Comparison of ENCODE assay signal across 15 mouse cellular contexts in genomic region chr1:182986243-182986642, GRCm38 (mm10). TPM values are rescaled to one million over a fixed set of nuclear protein-coding genes. Genes with fewer than 3 reads are reported as not detected.
DNase-seq lines count a peak whose midpoint lies in the region; ATAC-seq and TF ChIP-seq lines count a peak whose summit lies in the region.
"Had no signal": no experiment of that assay in that cellular context is flagged by ENCODE, and none has a peak within 500 bp of the region (broad histone marks: within the 10 kb centered on the region; RNA-seq: fewer than 3 reads in every experiment).

No protein-coding gene starts in this region.

- H3K9ac ChIP-seq in heart, adult 2 months (ENCODE audit: low read depth, low read length) = no peak overlapping the region
- no peak overlapping the region for H3K9ac ChIP-seq in heart, embryonic 11.5 days (ENCODE audit: low read depth, low read length)
- no peak overlapping the region for H3K9ac ChIP-seq in lung, embryonic 16.5 days (ENCODE audit: low read length)
- H3K9ac ChIP-seq in intestine, embryonic 15.5 days = no peak overlapping the region
- H3K9ac ChIP-seq in stomach, postnatal 0 days (ENCODE audit: low read length) = no peak overlapping the region
- H3K9ac ChIP-seq: hindbrain, embryonic 12.5 days; midbrain, embryonic 12.5 days had no signal

- H3K4me1 ChIP-seq in heart, adult 2 months (ENCODE audit: control insufficient read depth, insufficient read depth, low read length) = peaks cover 6% of the 10 kb centered on the region; the same call in 1 of the 2 replicates
- peaks cover 15% of the 10 kb centered on the region for H3K4me1 ChIP-seq in heart, embryonic 11.5 days (ENCODE audit: control insufficient read depth, insufficient read depth, low read length)
- peaks cover 18% of the 10 kb centered on the region for H3K4me1 ChIP-seq in lung, embryonic 16.5 days (replicated peaks; ENCODE audit: control insufficient read depth, insufficient read depth, low read length)
- peaks cover 13% of the 10 kb centered on the region for H3K4me1 ChIP-seq in intestine, embryonic 15.5 days (replicated peaks)
- 0 out of 2 replicates have a peak, but pooled peaks cover 2% of the 10 kb centered on the region for H3K4me1 ChIP-seq in stomach, postnatal 0 days (replicated peaks; ENCODE audit: control insufficient read depth, insufficient read depth)

- no peak for TF ChIP-seq POLR2A in heart, adult 2 months (IDR thresholded peaks at IDR 0.05; ENCODE audit: insufficient read depth, low read depth, low read length)

- no peaks in the 10 kb centered on the region for H3K79me2 ChIP-seq in heart, adult 2 months (replicated peaks; ENCODE audit: control insufficient read depth, insufficient read depth, low read length)

- H3K27ac ChIP-seq in heart, adult 2 months = peak overlapping the region; percentile 41
- no peak overlapping the region for H3K27ac ChIP-seq in heart, embryonic 11.5 days (ENCODE audit: low read depth, low read length)
- H3K27ac ChIP-seq in lung, embryonic 16.5 days (ENCODE audit: low read length) = peak overlapping the region; percentile 15; the same call in 1 of the 2 replicates
- H3K27ac ChIP-seq in intestine, embryonic 15.5 days = peak overlapping the region; percentile 23
- peak overlapping the region; percentile 59 for H3K27ac ChIP-seq in stomach, postnatal 0 days (replicated peaks)
- H3K27ac ChIP-seq: hindbrain, embryonic 12.5 days; midbrain, embryonic 12.5 days had no signal

- no peaks in the 10 kb centered on the region for H3K27me3 ChIP-seq in heart, adult 2 months (ENCODE audit: control insufficient read depth, insufficient read depth, low read length)
- H3K27me3 ChIP-seq in heart, embryonic 11.5 days (ENCODE audit: control insufficient read depth, insufficient read depth, low read length) = no peaks in the 10 kb centered on the region
- peaks cover 4% of the 10 kb centered on the region; the same call in 1 of the 2 replicates for H3K27me3 ChIP-seq in lung, embryonic 16.5 days (ENCODE audit: control insufficient read depth, insufficient read depth, low read depth, low read length)
- no peaks in the 10 kb centered on the region for H3K27me3 ChIP-seq in intestine, embryonic 15.5 days (replicated peaks)
- H3K27me3 ChIP-seq in stomach, postnatal 0 days (ENCODE audit: control insufficient read depth, insufficient read depth, low read length) = no peaks in the 10 kb centered on the region

- no peak for TF ChIP-seq CTCF in heart, adult 2 months (IDR thresholded peaks at IDR 0.05)
- no peak for TF ChIP-seq CTCF in stomach, postnatal 0 days (IDR thresholded peaks at IDR 0.05; ENCODE audit: low read depth)

- no peaks in the 10 kb centered on the region for H3K36me3 ChIP-seq in heart, adult 2 months (ENCODE audit: control insufficient read depth, insufficient read depth, low read length)
- H3K36me3 ChIP-seq in heart, embryonic 11.5 days (ENCODE audit: control insufficient read depth, insufficient read depth, low read length) = no peaks in the 10 kb centered on the region
- no peaks in the 10 kb centered on the region for H3K36me3 ChIP-seq in lung, embryonic 16.5 days (ENCODE audit: control insufficient read depth, insufficient read depth, low read length)
- no peaks in the 10 kb centered on the region for H3K36me3 ChIP-seq in intestine, embryonic 15.5 days
- H3K36me3 ChIP-seq in stomach, postnatal 0 days (ENCODE audit: control insufficient read depth, insufficient read depth, low read length) = no peaks in the 10 kb centered on the region
- H3K36me3 ChIP-seq: hindbrain, embryonic 12.5 days; midbrain, embryonic 12.5 days had no signal

- DNase-seq in heart, adult 2 months = peak in 1 of 2 experiments; percentile 18
- no peak for DNase-seq in lung, adult 18-20 months
- no peak for DNase-seq in stomach, postnatal 0 days (ENCODE audit: low spot score)
- no peak for DNase-seq in adrenal gland, adult 18-20 months (ENCODE audit: low spot score in 2 of 2)
- DNase-seq: cerebellum, adult 2 months; embryo, embryonic 11 days; kidney, adult 9 months; layer of hippocampus, adult 9-11 months had no signal

- WGBS in heart, adult 2 months = 18% methylated on average over 13 of the region's 13 CpGs
- 36% methylated on average over 13 of the region's 13 CpGs for WGBS in heart, embryonic 11.5 days (ENCODE audit: insufficient replicate concordance)
- WGBS in lung, embryonic 16.5 days = 19% methylated on average over 13 of the region's 13 CpGs
- 38% methylated on average over 13 of the region's 13 CpGs for WGBS in intestine, embryonic 15.5 days
- WGBS in stomach, postnatal 0 days = 38% methylated on average over 13 of the region's 13 CpGs

- no peak overlapping the region for H3K4me2 ChIP-seq in heart, embryonic 11.5 days
- no peak overlapping the region for H3K4me2 ChIP-seq in lung, embryonic 16.5 days (ENCODE audit: low read depth, low read length)
- H3K4me2 ChIP-seq in intestine, embryonic 15.5 days (replicated peaks) = no peak overlapping the region
- no peak overlapping the region for H3K4me2 ChIP-seq in stomach, postnatal 0 days (replicated peaks; ENCODE audit: low read depth)
- H3K4me2 ChIP-seq: hindbrain, embryonic 12.5 days; midbrain, embryonic 12.5 days had no signal

- no peak for TF ChIP-seq EP300 in heart, adult 2 months (IDR thresholded peaks at IDR 0.05; ENCODE audit: insufficient read depth, low read depth, low read length)
- peak; percentile 65 for TF ChIP-seq EP300 in stomach, postnatal 0 days (optimal IDR thresholded peaks at IDR 0.05)

- no peaks in the 10 kb centered on the region for H3K9me3 ChIP-seq in heart, embryonic 11.5 days (replicated peaks; ENCODE audit: control insufficient read depth, low read length)
- no peaks in the 10 kb centered on the region for H3K9me3 ChIP-seq in lung, embryonic 16.5 days (ENCODE audit: control insufficient read depth, low read length)
- H3K9me3 ChIP-seq in intestine, embryonic 15.5 days = no peaks in the 10 kb centered on the region
- no peaks in the 10 kb centered on the region for H3K9me3 ChIP-seq in stomach, postnatal 0 days (ENCODE audit: control insufficient read depth, low read length)
- H3K9me3 ChIP-seq: hindbrain, embryonic 12.5 days; midbrain, embryonic 12.5 days had no signal

- no peak overlapping the region for H3K4me3 ChIP-seq in heart, adult 2 months
- no peak overlapping the region for H3K4me3 ChIP-seq in heart, embryonic 11.5 days (ENCODE audit: low read depth, low read length)
- no peak overlapping the region for H3K4me3 ChIP-seq in lung, embryonic 16.5 days (ENCODE audit: low read length)
- no peak overlapping the region for H3K4me3 ChIP-seq in intestine, embryonic 15.5 days (replicated peaks)
- no peak overlapping the region for H3K4me3 ChIP-seq in stomach, postnatal 0 days (ENCODE audit: low read depth, low read length)
- H3K4me3 ChIP-seq: hindbrain, embryonic 12.5 days; midbrain, embryonic 12.5 days had no signal

- intact Hi-C loops in heart, adult 2 months (cut with DNase I) = no loop called here

- ATAC-seq in heart, embryonic 11.5 days (replicated peaks; ENCODE audit: insufficient number of reproducible peaks, low FRiP score, low TSS enrichment) = no peak
- ATAC-seq in lung, embryonic 16.5 days (ENCODE audit: low read depth) = no peak
- ATAC-seq in intestine, embryonic 15.5 days = no peak
- peak; percentile 30; the same call in 1 of the 2 replicates for ATAC-seq in stomach, postnatal 0 days (ENCODE audit: low FRiP score, low TSS enrichment)
- ATAC-seq: activated CD4-positive, CD25-positive, alpha-beta regulatory T cell, adult 4 months had no signal

RNA-seq across cellular contexts. Expression of gene Tlr5, which starts 31.7 kb away (rescaled TPM):
- total RNA-seq in heart, adult 2 months (2021) = 1 to 10 TPM; 1.1 to 1.7 TPM
- 1.2 and 1.5 TPM in 2 replicates for polyA plus RNA-seq in heart, adult 2 months (2012; rRNA removed)
- polyA plus RNA-seq in heart, embryonic 11.5 days (2014; fragmentation: Nextera tagmentation; extraction: Ambion mirVana) = 5.3 and 5.7 TPM in 2 replicates
- polyA plus RNA-seq in lung, embryonic 16.5 days (2015; fragmentation: Nextera tagmentation; extraction: Ambion mirVana) = 1.3 TPM in 2 replicates
- 4.0 and 4.4 TPM in 2 replicates for polyA plus RNA-seq in intestine, embryonic 15.5 days (2015; fragmentation: Nextera tagmentation; extraction: Ambion mirVana)
- polyA plus RNA-seq in stomach, postnatal 0 days (2015; fragmentation: Nextera tagmentation; extraction: Ambion mirVana) = 1.2 and 1.4 TPM in 2 replicates
- 1 to 10 TPM; 1.3 to 2.4 TPM for total RNA-seq in adrenal gland, adult 18-20 months (2021)
- total RNA-seq: MEL had no signal
